Mouse (Mus musculus): ENCODE data around the gene Rps10. TPM values are rescaled to one million over a fixed set of nuclear protein-coding genes. Genes with fewer than 3 reads are reported as not detected.
A peak's percentile ranks its signal among the peaks of the same experiment; 100 is the strongest.

Rps10 gene
- 455 and 507 TPM in 2 replicates for polyA plus RNA-seq (2015; fragmentation: Nextera tagmentation; extraction: Ambion mirVana)

- Histone ChIP-seq H3K9ac (peak within 1 kb of the TSS; percentile 52; the same call in 1 of the 2 replicates), H3K27ac (replicated peaks) (peak within 1 kb of the TSS; percentile 90), H3K27me3 (no peaks in the 10 kb centered on the region), H3K4me2 (peak within 1 kb of the TSS; percentile 94), H3K9me3 (no peaks in the 10 kb centered on the region), H3K36me3 (peaks cover 14% of the 10 kb centered on the region), H3K4me1 (replicated peaks) (peaks cover 35% of the 10 kb centered on the region), H3K4me3 (peak within 1 kb of the TSS; percentile 76)
- no peak for ATAC-seq (ENCODE audit: low FRiP score, low read depth)
- 29% methylated on average over 18 of the region's 18 CpGs for WGBS
Measured at GRCm38 (mm10) chr17:27636132-27637020, at the start of gene Rps10. Rps10 (minus strand) TSS chr17:27636669.

DNA sequence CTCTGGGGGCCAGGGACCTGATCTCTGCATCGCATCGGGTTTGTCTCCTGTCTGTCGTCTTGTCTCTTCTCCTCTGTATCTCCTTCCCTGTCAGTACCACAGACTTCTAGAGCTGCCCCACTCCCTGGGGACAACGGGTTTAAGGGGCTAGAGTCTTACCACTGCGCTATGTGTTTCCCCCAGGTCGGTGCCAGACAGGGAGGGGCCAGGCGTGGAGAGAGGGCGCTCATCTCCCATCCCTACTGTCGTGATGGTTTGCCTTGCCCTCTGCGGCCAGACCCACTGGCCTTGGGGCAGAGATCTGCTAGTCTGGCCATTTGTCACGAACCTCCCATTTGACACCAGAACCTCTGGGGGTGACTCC is 49.1 kb upstream of the Rps10 start:
- Histone ChIP-seq H3K4me2 (peak overlapping the region; percentile 99), H3K4me3 (peak overlapping the region; percentile 76), H3K9me3 (no peaks in the 10 kb centered on the region), H3K4me1 (replicated peaks) (peaks cover 28% of the 10 kb centered on the region), H3K27me3 (no peaks in the 10 kb centered on the region), H3K36me3 (no peaks in the 10 kb centered on the region), H3K27ac (replicated peaks) (peak overlapping the region; percentile 59), H3K9ac (peak overlapping the region; percentile 84)
- WGBS, result 2% methylated on average over 11 of the region's 11 CpGs
- ATAC-seq (ENCODE audit: low FRiP score, low read depth), result peak; percentile 57

GRCm38 (mm10) chr17:27684886-27685549 is 48.5 kb upstream of the Rps10 start:
- Histone ChIP-seq H3K9me3 (no peaks in the 10 kb centered on the region), H3K4me3 (peak overlapping the region; percentile 76), H3K27me3 (no peaks in the 10 kb centered on the region), H3K4me2 (peak overlapping the region; percentile 99), H3K9ac (peak overlapping the region; percentile 84), H3K4me1 (replicated peaks) (peaks cover 28% of the 10 kb centered on the region), H3K27ac (replicated peaks) (peak overlapping the region; percentile 59), H3K36me3 (no peaks in the 10 kb centered on the region)
- WGBS, result under 1% methylated on average over 49 of the region's 53 CpGs
- ATAC-seq (ENCODE audit: low FRiP score, low read depth), result peak; percentile 64

DNA sequence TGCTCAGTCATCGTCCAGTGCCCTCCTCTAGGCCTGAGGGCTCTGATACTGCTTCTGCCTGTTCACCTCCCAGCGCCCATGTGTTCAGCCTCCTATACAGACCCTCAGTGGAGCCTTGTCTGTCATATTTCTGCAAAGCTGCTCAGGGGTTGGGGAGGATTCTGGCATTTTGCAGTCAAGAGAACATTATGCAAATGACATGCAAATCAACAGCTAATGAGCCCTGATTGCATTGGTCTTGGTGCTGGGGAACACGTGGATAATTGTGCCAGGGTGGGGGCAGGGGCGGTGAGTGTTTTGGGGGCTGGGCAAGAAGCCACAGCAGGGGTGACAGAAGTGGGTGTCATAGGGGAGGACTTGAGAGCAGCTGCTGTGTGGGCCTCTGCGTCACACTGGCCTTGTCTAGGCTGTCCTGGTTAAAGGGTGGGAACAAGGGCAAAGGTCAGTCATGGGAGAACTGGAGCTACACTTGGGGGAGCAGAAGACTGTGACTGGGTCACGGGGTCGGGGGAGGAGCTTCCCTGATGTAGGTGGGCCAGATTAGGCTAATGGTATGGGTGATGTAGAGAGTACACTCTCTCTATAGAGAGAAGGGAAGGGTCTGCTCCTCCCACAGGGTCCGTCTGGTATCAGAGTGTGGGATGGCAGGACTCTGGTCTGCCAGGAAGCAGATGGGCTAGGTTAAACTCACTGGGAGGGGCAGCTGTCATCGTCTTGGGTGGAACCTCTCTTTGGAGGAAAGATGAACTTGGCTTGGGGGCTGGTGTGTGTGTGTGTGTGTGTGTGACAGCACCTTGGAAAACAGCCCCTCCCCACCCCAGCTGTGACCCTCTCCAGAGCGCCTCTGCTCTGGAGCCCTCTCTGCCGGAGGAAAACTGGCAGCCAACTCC is 42.7 kb upstream of the Rps10 start:
- WGBS, result 20% methylated on average over 11 of the region's 11 CpGs
- Histone ChIP-seq H3K9ac (no peak overlapping the region), H3K4me1 (replicated peaks) (peaks cover 25% of the 10 kb centered on the region), H3K27ac (replicated peaks) (peak overlapping the region; percentile 71), H3K36me3 (no peaks in the 10 kb centered on the region), H3K4me3 (no peak overlapping the region), H3K9me3 (no peaks in the 10 kb centered on the region), H3K4me2 (no peak overlapping the region), H3K27me3 (no peaks in the 10 kb centered on the region)
- peak; percentile 62 for ATAC-seq (ENCODE audit: low FRiP score, low read depth)

- H3K9ac ChIP-seq, result no peak overlapping the region
- H3K4me3 ChIP-seq, result no peak overlapping the region
- H3K4me1 ChIP-seq (replicated peaks), result peaks cover 25% of the 10 kb centered on the region
- no peak for ATAC-seq (ENCODE audit: low FRiP score, low read depth)
- H3K27ac ChIP-seq (replicated peaks), result no peak overlapping the region
- H3K36me3 ChIP-seq, result no peaks in the 10 kb centered on the region
- no peak overlapping the region for H3K4me2 ChIP-seq
- no peaks in the 10 kb centered on the region for H3K27me3 ChIP-seq
- H3K9me3 ChIP-seq, result no peaks in the 10 kb centered on the region
- 84% methylated on average over 5 of the region's 5 CpGs for WGBS
Measured at GRCm38 (mm10) chr17:27677756-27678155, 41.3 kb upstream of the Rps10 start.

GRCm38 (mm10) chr17:27676270-27676669 is 39.8 kb upstream of the Rps10 start:
- Histone ChIP-seq H3K9me3 (no peaks in the 10 kb centered on the region), H3K4me3 (no peak overlapping the region), H3K9ac (no peak overlapping the region), H3K4me2 (no peak overlapping the region), H3K27me3 (no peaks in the 10 kb centered on the region), H3K27ac (replicated peaks) (no peak overlapping the region), H3K4me1 (replicated peaks) (peaks cover 25% of the 10 kb centered on the region), H3K36me3 (no peaks in the 10 kb centered on the region)
- ATAC-seq (ENCODE audit: low FRiP score, low read depth), result no peak
- WGBS, result 70% methylated on average over 7 of the region's 7 CpGs

- H3K27me3 ChIP-seq, result no peaks in the 10 kb centered on the region
- no peak overlapping the region for H3K4me2 ChIP-seq
- no peak overlapping the region for H3K9ac ChIP-seq
- H3K4me1 ChIP-seq (replicated peaks), result peaks cover 25% of the 10 kb centered on the region
- H3K27ac ChIP-seq (replicated peaks), result no peak overlapping the region
- WGBS, result 61% methylated on average over 9 of the region's 9 CpGs
- ATAC-seq (ENCODE audit: low FRiP score, low read depth), result no peak
- H3K4me3 ChIP-seq, result no peak overlapping the region
- no peaks in the 10 kb centered on the region for H3K36me3 ChIP-seq
- H3K9me3 ChIP-seq, result no peaks in the 10 kb centered on the region
Measured at GRCm38 (mm10) chr17:27675453-27675852, 39.0 kb upstream of the Rps10 start.

GRCm38 (mm10) chr17:27673945-27674344 is 37.5 kb upstream of the Rps10 start:
- Histone ChIP-seq H3K27me3 (no peaks in the 10 kb centered on the region), H3K4me2 (no peak overlapping the region), H3K9me3 (no peaks in the 10 kb centered on the region), H3K9ac (no peak overlapping the region), H3K4me1 (replicated peaks) (peaks cover 14% of the 10 kb centered on the region), H3K36me3 (no peaks in the 10 kb centered on the region), H3K27ac (replicated peaks) (no peak overlapping the region), H3K4me3 (no peak overlapping the region)
- 37% methylated on average over 7 of the region's 7 CpGs for whole genome bisulfite sequencing
- ATAC-seq (ENCODE audit: low FRiP score, low read depth), result no peak

DNA sequence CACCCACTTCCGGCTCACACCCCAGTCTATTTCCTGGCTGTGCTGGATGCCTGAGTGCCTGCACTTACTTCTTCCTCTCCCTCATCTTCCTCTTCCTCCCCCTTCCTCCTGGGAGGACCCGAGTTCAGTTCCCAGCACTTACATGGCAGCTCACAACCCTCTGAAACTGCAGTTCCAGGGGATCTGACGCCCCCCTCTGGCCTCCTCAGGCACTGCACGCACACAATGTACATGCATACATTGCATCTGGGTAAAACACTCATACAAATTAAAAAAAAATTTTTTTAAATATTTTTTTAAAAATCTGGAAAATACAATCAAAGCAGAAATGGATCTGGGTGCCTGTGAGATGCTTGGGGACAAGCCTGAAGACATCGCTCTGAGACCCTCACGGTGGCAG is 35.3 kb upstream of the Rps10 start:
- Histone ChIP-seq H3K27ac (replicated peaks) (no peak overlapping the region), H3K27me3 (no peaks in the 10 kb centered on the region), H3K9me3 (no peaks in the 10 kb centered on the region), H3K4me1 (replicated peaks) (peaks cover 2% of the 10 kb centered on the region; the same call in 1 of the 2 replicates), H3K4me3 (no peak overlapping the region), H3K9ac (no peak overlapping the region), H3K36me3 (no peaks in the 10 kb centered on the region), H3K4me2 (no peak overlapping the region)
- no peak for ATAC-seq (ENCODE audit: low FRiP score, low read depth)
- 81% methylated on average over 6 of the region's 6 CpGs for WGBS

- Histone ChIP-seq H3K9ac (no peak overlapping the region), H3K4me3 (no peak overlapping the region), H3K4me1 (replicated peaks) (peaks cover 28% of the 10 kb centered on the region), H3K4me2 (no peak overlapping the region), H3K9me3 (no peaks in the 10 kb centered on the region), H3K27ac (replicated peaks) (no peak overlapping the region), H3K36me3 (no peaks in the 10 kb centered on the region), H3K27me3 (no peaks in the 10 kb centered on the region)
- ATAC-seq (ENCODE audit: low FRiP score, low read depth), result no peak
- WGBS, result 73% methylated on average over 7 of the region's 7 CpGs
Measured at GRCm38 (mm10) chr17:27658767-27659166, 22.3 kb upstream of the Rps10 start.

GRCm38 (mm10) chr17:27657123-27657522 is 20.7 kb upstream of the Rps10 start:
- Histone ChIP-seq H3K4me2 (peak overlapping the region; percentile 83), H3K27me3 (no peaks in the 10 kb centered on the region), H3K36me3 (no peaks in the 10 kb centered on the region), H3K9me3 (no peaks in the 10 kb centered on the region), H3K4me1 (replicated peaks) (peaks cover 28% of the 10 kb centered on the region), H3K9ac (0 out of 2 replicates have a peak overlapping the region, but pooled peaks have one; percentile 73), H3K27ac (replicated peaks) (no peak overlapping the region), H3K4me3 (0 out of 2 replicates have a peak overlapping the region, but pooled peaks have one; percentile 83)
- no peak for ATAC-seq (ENCODE audit: low FRiP score, low read depth)
- WGBS, result 63% methylated on average over 8 of the region's 8 CpGs

Measured in hindbrain, embryonic 15.5 days (tissue).